Mouse (Mus musculus) embryonic fibroblast, embryonic 13.5 days (primary cell): Measurements from ENCODE around the gene Tff2.

Experiments
- CTCF ChIP-seq: IDR thresholded peaks from 2 replicates; pipeline ENCODE4 v1.5.1; 2011; ENCODE audit warnings: mild to moderate bottlenecking, control low read depth, low read length, moderate library complexity, borderline replicate concordance; ENCODE audit not compliant: insufficient read depth
- POLR2A ChIP-seq: IDR thresholded peaks from 2 replicates; pipeline ENCODE4 v1.6.1; 2011; ENCODE audit warnings: low read depth, mild to moderate bottlenecking, control low read depth, low read length, moderate library complexity

GRCm38 (mm10) chr17:31134913-31135312, 9.2 kb downstream of the Tff2 start:
- TF ChIP-seq POLR2A, result no peak
- TF ChIP-seq CTCF, result no peak
